Mouse (Mus musculus): ENCODE measurements around the gene 5530400C23Rik. TPM values are rescaled to one million over a fixed set of nuclear protein-coding genes. Genes with fewer than 3 reads are reported as not detected.

Gene 5530400C23Rik
- not detected in 2 replicates for polyA plus RNA-seq (2012; rRNA removed)

DNA sequence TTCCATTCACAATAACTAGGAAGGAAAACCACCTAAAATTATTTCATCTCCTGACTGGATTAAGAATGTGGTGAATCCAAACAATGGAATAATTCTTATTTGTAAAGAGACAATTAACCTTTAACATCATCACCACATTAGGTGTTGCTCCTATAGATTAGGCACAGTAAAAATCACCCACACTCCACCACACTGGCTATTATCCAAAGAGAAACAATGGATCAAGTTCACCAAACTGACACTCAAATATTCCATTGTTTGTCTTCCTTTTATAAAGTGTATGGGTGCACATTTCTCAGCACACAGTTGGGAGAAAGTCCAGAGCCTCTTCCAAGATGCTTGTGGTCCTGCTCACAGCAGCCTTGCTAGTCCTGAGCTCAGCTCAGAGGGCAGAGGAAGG lies at the start of gene 5530400C23Rik:
Gene 5530400C23Rik (plus strand): TSS at position 301 of the 400 bp plus-strand sequence.

Other genes starting within 250 kb of the 5530400C23Rik start
- gene Tas2r140, start 236.4 kb upstream of the 5530400C23Rik start, polyA plus RNA-seq (2012; rRNA removed): not detected in 2 replicates
- 29.0 and 30.9 TPM in 2 replicates for gene Smim10l1, start 187.3 kb upstream of the 5530400C23Rik start, polyA plus RNA-seq (2012; rRNA removed)

All from central nervous system, embryonic 14 days (tissue).